Mouse (Mus musculus): Measurements from ENCODE around the gene 1110051M20Rik.

The 1110051M20Rik gene

GRCm38 (mm10) chr2:91457656-91458251 lies 13.2 kb upstream of the 1110051M20Rik start:
- DNase-seq (ENCODE audit: low spot score): peak; percentile 56

GRCm38 (mm10) chr2:91457259-91457655 lies 12.8 kb upstream of the 1110051M20Rik start, which contains the start of gene Lrp4:
Lrp4 (plus strand) TSS chr2:91457511.
- peak; percentile 25 for DNase-seq (ENCODE audit: low spot score)

- peak; percentile 10 for DNase-seq (ENCODE audit: low spot score)
These were observed 12.1 kb upstream of the 1110051M20Rik start for GRCm38 (mm10) chr2:91456491-91457100.

- peak; percentile 71 for DNase-seq (ENCODE audit: low spot score)
These were observed 11.3 kb upstream of the 1110051M20Rik start for GRCm38 (mm10) chr2:91455826-91456225.

- DNase-seq (ENCODE audit: low spot score): no peak
These were observed 9.9 kb upstream of the 1110051M20Rik start for GRCm38 (mm10) chr2:91454434-91454833.

- DNase-seq (ENCODE audit: low spot score): no peak
These were observed 8.9 kb upstream of the 1110051M20Rik start for GRCm38 (mm10) chr2:91453231-91454075.

- no peak for DNase-seq (ENCODE audit: low spot score)
These were observed 8.2 kb upstream of the 1110051M20Rik start for GRCm38 (mm10) chr2:91452658-91453057.

GRCm38 (mm10) chr2:91450316-91450715 lies 5.8 kb upstream of the 1110051M20Rik start:
- no peak for DNase-seq (ENCODE audit: low spot score)

GRCm38 (mm10) chr2:91449662-91450061 lies 5.2 kb upstream of the 1110051M20Rik start:
- DNase-seq (ENCODE audit: low spot score): no peak

GRCm38 (mm10) chr2:91442241-91442640 lies 2.3 kb downstream of the 1110051M20Rik start:
- peak; percentile 19 for DNase-seq (ENCODE audit: low spot score)

GRCm38 (mm10) chr2:91441715-91442114 lies 2.8 kb downstream of the 1110051M20Rik start:
- DNase-seq (ENCODE audit: low spot score): no peak

GRCm38 (mm10) chr2:91440686-91441085 lies 3.8 kb downstream of the 1110051M20Rik start:
- no peak for DNase-seq (ENCODE audit: low spot score)

- no peak for DNase-seq (ENCODE audit: low spot score)
These were observed 4.6 kb downstream of the 1110051M20Rik start for GRCm38 (mm10) chr2:91439876-91440275.

- DNase-seq (ENCODE audit: low spot score): no peak
These were observed 5.2 kb downstream of the 1110051M20Rik start for GRCm38 (mm10) chr2:91439271-91439670.

- no peak for DNase-seq (ENCODE audit: low spot score)
These were observed 7.2 kb downstream of the 1110051M20Rik start for GRCm38 (mm10) chr2:91437116-91437815.

GRCm38 (mm10) chr2:91436713-91437112 lies 7.8 kb downstream of the 1110051M20Rik start:
- no peak for DNase-seq (ENCODE audit: low spot score)

GRCm38 (mm10) chr2:91430600-91430919 lies 13.9 kb downstream of the 1110051M20Rik start:
- DNase-seq (ENCODE audit: low spot score): no peak

- no peak for DNase-seq (ENCODE audit: low spot score)
These were observed 14.4 kb downstream of the 1110051M20Rik start for GRCm38 (mm10) chr2:91429915-91430599.

GRCm38 (mm10) chr2:91429146-91429545 lies 15.4 kb downstream of the 1110051M20Rik start:
- DNase-seq (ENCODE audit: low spot score): no peak

GRCm38 (mm10) chr2:91426321-91426720 lies 18.2 kb downstream of the 1110051M20Rik start:
- no peak for DNase-seq (ENCODE audit: low spot score)

- no peak for DNase-seq (ENCODE audit: low spot score)
These were observed 20.3 kb downstream of the 1110051M20Rik start for GRCm38 (mm10) chr2:91424061-91424720.
